Mouse (Mus musculus) adrenal gland, postnatal 36 days (tissue): ENCODE measurements at regions not wholly inside any gene's neighbourhood (a gene's known extent, or its start where the extent isn't known, plus 50 kb on each side); places are given as distances from the start of the nearest gene placed in this dataset.

ENCODE experiments used
- DNase-seq, 2 experiments: peaks; one replicate each; pipeline ENCODE4 v3.0.0; 2021; ENCODE audit warnings: mixed read lengths in 1 of 2

- no peak for DNase-seq
Observed at GRCm38 (mm10) chr7:71648314-71648713, 297.0 kb upstream of the Gm10295 start.

GRCm38 (mm10) chr7:71646944-71647343, 295.7 kb upstream of the Gm10295 start:
- DNase-seq, result no peak

GRCm38 (mm10) chr7:71623048-71623447, 271.8 kb upstream of the Gm10295 start:
- no peak for DNase-seq

- peak; percentile 85 to 86 for DNase-seq
Observed at GRCm38 (mm10) chr7:71603159-71603558, 251.9 kb upstream of the Gm10295 start.

GRCm38 (mm10) chr7:71596780-71597179, 245.5 kb upstream of the Gm10295 start:
- no peak for DNase-seq

- peak; percentile 26 to 44 for DNase-seq
Observed at GRCm38 (mm10) chr7:71587626-71588025, 236.3 kb upstream of the Gm10295 start.

GRCm38 (mm10) chr7:71583443-71584055, 232.3 kb upstream of the Gm10295 start:
- peak in 1 of 2 experiments; percentile 35 for DNase-seq

GRCm38 (mm10) chr7:71581746-71582145, 230.5 kb upstream of the Gm10295 start:
- DNase-seq, result peak; percentile 54 to 79

GRCm38 (mm10) chr7:71560296-71560936, 209.1 kb upstream of the Gm10295 start:
- no peak for DNase-seq

- DNase-seq, result no peak
Observed at GRCm38 (mm10) chr7:71556473-71556872, 205.2 kb upstream of the Gm10295 start.

GRCm38 (mm10) chr7:71555476-71555875, 204.2 kb upstream of the Gm10295 start:
- no peak for DNase-seq

- DNase-seq, result no peak
Observed at GRCm38 (mm10) chr7:71546606-71547213, 195.4 kb upstream of the Gm10295 start.

- no peak for DNase-seq
Observed at GRCm38 (mm10) chr7:71541467-71541866, 190.2 kb upstream of the Gm10295 start.

GRCm38 (mm10) chr7:71533109-71533508, 181.8 kb upstream of the Gm10295 start:
- DNase-seq, result no peak

- DNase-seq, result no peak
Observed at GRCm38 (mm10) chr7:71531496-71531895, 180.2 kb upstream of the Gm10295 start.

GRCm38 (mm10) chr7:71530922-71531321, 179.6 kb upstream of the Gm10295 start:
- no peak for DNase-seq

- no peak for DNase-seq
Observed at GRCm38 (mm10) chr7:71526152-71526551, 174.9 kb upstream of the Gm10295 start.

GRCm38 (mm10) chr7:71524577-71525126, 173.4 kb upstream of the Gm10295 start:
- DNase-seq, result no peak

GRCm38 (mm10) chr7:71524119-71524518, 172.8 kb upstream of the Gm10295 start:
- no peak for DNase-seq

GRCm38 (mm10) chr7:71507379-71507778, 156.1 kb upstream of the Gm10295 start:
- no peak for DNase-seq

- peak; percentile 18 to 42 for DNase-seq
Observed at GRCm38 (mm10) chr7:71500719-71501118, 149.4 kb upstream of the Gm10295 start.

GRCm38 (mm10) chr7:71498123-71498522, 146.8 kb upstream of the Gm10295 start:
- DNase-seq, result no peak

- DNase-seq, result no peak
Observed at GRCm38 (mm10) chr7:71491128-71491527, 139.8 kb upstream of the Gm10295 start.
